Mouse (Mus musculus): ENCODE results near the gene Rps25. TPM values are rescaled to one million over a fixed set of nuclear protein-coding genes. Genes with fewer than 3 reads are reported as not detected.
"Not testable (repeated sequence)": the region's sequence is repeated elsewhere in the genome, so short reads cannot be mapped to it uniquely, and the experiment has no call there.

Rps25 gene
- polyA plus RNA-seq (2015; fragmentation: Nextera tagmentation; extraction: Ambion mirVana) = 1,622 and 1,645 TPM in 2 replicates

GRCm38 (mm10) chr9:44406906-44407751 is at the start of gene Rps25, which contains the start of gene Trappc4:
TSS of gene Rps25 (plus strand) at chr9:44407139.
TSS of gene Trappc4 (minus strand) at chr9:44407600.
- peak; percentile 97 for ATAC-seq
- Histone ChIP-seq H3K9ac (ENCODE audit: low read depth, low read length) (peak within 1 kb of the TSS; percentile 87), H3K4me2 (ENCODE audit: low read depth, low read length) (peak within 1 kb of the TSS; percentile 63), H3K4me1 (ENCODE audit: control insufficient read depth, insufficient read depth, low read length) (peaks cover 9% of the 10 kb centered on the region; the same call in 1 of the 2 replicates), H3K27me3 (replicated peaks; ENCODE audit: control insufficient read depth, insufficient read depth, low read length) (no peaks in the 10 kb centered on the region), H3K27ac (ENCODE audit: low read length) (peak within 1 kb of the TSS; percentile 96), H3K4me3 (ENCODE audit: low read length) (peak within 1 kb of the TSS; percentile 76), H3K9me3 (ENCODE audit: control insufficient read depth, low read length) (no peaks in the 10 kb centered on the region), H3K36me3 (ENCODE audit: control insufficient read depth, insufficient read depth, low read length) (peaks cover 14% of the 10 kb centered on the region)
- under 1% methylated on average over 51 of the region's 51 CpGs for WGBS

- Histone ChIP-seq H3K9ac (ENCODE audit: low read depth, low read length) (no peak overlapping the region), H3K4me2 (ENCODE audit: low read depth, low read length) (no peak overlapping the region), H3K9me3 (ENCODE audit: control insufficient read depth, low read length) (no peaks in the 10 kb centered on the region), H3K36me3 (ENCODE audit: control insufficient read depth, insufficient read depth, low read length) (peaks cover 25% of the 10 kb centered on the region), H3K27me3 (replicated peaks; ENCODE audit: control insufficient read depth, insufficient read depth, low read length) (no peaks in the 10 kb centered on the region), H3K27ac (ENCODE audit: low read length) (no peak overlapping the region), H3K4me3 (ENCODE audit: low read length) (no peak overlapping the region), H3K4me1 (ENCODE audit: control insufficient read depth, insufficient read depth, low read length) (peaks cover 7% of the 10 kb centered on the region)
- ATAC-seq = no peak
- 73% methylated on average over 4 of the region's 4 CpGs for WGBS
These were observed 49.7 kb upstream of the Rps25 start for GRCm38 (mm10) chr9:44357207-44357606.

- Histone ChIP-seq H3K36me3 (ENCODE audit: control insufficient read depth, insufficient read depth, low read length) (peaks cover 2% of the 10 kb centered on the region; the same call in 1 of the 2 replicates), H3K4me1 (ENCODE audit: control insufficient read depth, insufficient read depth, low read length) (peaks cover 7% of the 10 kb centered on the region), H3K27me3 (replicated peaks; ENCODE audit: control insufficient read depth, insufficient read depth, low read length) (no peaks in the 10 kb centered on the region), H3K4me2 (ENCODE audit: low read depth, low read length) (peak within 1 kb of the TSS; percentile 66), H3K9me3 (ENCODE audit: control insufficient read depth, low read length) (no peaks in the 10 kb centered on the region), H3K9ac (ENCODE audit: low read depth, low read length) (peak within 1 kb of the TSS; percentile 78), H3K27ac (ENCODE audit: low read length) (peak within 1 kb of the TSS; percentile 71), H3K4me3 (ENCODE audit: low read length) (peak within 1 kb of the TSS; percentile 79)
- peak; percentile 94 for ATAC-seq
- under 1% methylated on average over 44 of the region's 44 CpGs for WGBS
These were observed 45.6 kb upstream of the Rps25 start, which contains the start of gene Vps11 for GRCm38 (mm10) chr9:44361190-44361917. TSS of gene Vps11 (minus strand) at chr9:44361670.

GRCm38 (mm10) chr9:44361931-44362330 is 45.0 kb upstream of the Rps25 start:
- H3K4me1 ChIP-seq (ENCODE audit: control insufficient read depth, insufficient read depth, low read length); H3K27me3 ChIP-seq (replicated peaks; ENCODE audit: control insufficient read depth, insufficient read depth, low read length); H3K9me3 ChIP-seq (ENCODE audit: control insufficient read depth, low read length); H3K36me3 ChIP-seq (ENCODE audit: control insufficient read depth, insufficient read depth, low read length): not testable (repeated sequence)
- H3K9ac ChIP-seq (ENCODE audit: low read depth, low read length) = peak overlapping the region; percentile 78
- peak overlapping the region; percentile 53 for H3K4me2 ChIP-seq (ENCODE audit: low read depth, low read length)
- peak overlapping the region; percentile 79 for H3K4me3 ChIP-seq (ENCODE audit: low read length)
- peak overlapping the region; percentile 71 for H3K27ac ChIP-seq (ENCODE audit: low read length)
- ATAC-seq = peak; percentile 27; the same call in 1 of the 2 replicates
- 35% methylated on average over 4 of the region's 4 CpGs for WGBS

GRCm38 (mm10) chr9:44364480-44364879 is 42.5 kb upstream of the Rps25 start:
- Histone ChIP-seq H3K4me2 (ENCODE audit: low read depth, low read length) (no peak overlapping the region), H3K4me3 (ENCODE audit: low read length) (no peak overlapping the region), H3K9ac (ENCODE audit: low read depth, low read length) (no peak overlapping the region), H3K36me3 (ENCODE audit: control insufficient read depth, insufficient read depth, low read length) (no peaks in the 10 kb centered on the region; the same call in 1 of the 2 replicates), H3K9me3 (ENCODE audit: control insufficient read depth, low read length) (no peaks in the 10 kb centered on the region), H3K27me3 (replicated peaks; ENCODE audit: control insufficient read depth, insufficient read depth, low read length) (no peaks in the 10 kb centered on the region), H3K27ac (ENCODE audit: low read length) (no peak overlapping the region), H3K4me1 (ENCODE audit: control insufficient read depth, insufficient read depth, low read length) (peaks cover 7% of the 10 kb centered on the region)
- no peak for ATAC-seq
- WGBS = 62% methylated on average over 3 of the region's 3 CpGs

- H3K9me3 ChIP-seq (ENCODE audit: control insufficient read depth, low read length) = no peaks in the 10 kb centered on the region
- 0 out of 2 replicates have a peak, but pooled peaks cover 3% of the 10 kb centered on the region for H3K36me3 ChIP-seq (ENCODE audit: control insufficient read depth, insufficient read depth, low read length)
- ATAC-seq = peak; percentile 28
- no peaks in the 10 kb centered on the region for H3K27me3 ChIP-seq (replicated peaks; ENCODE audit: control insufficient read depth, insufficient read depth, low read length)
- no peak overlapping the region for H3K4me3 ChIP-seq (ENCODE audit: low read length)
- no peak overlapping the region for H3K4me2 ChIP-seq (ENCODE audit: low read depth, low read length)
- no peak overlapping the region for H3K27ac ChIP-seq (ENCODE audit: low read length)
- no peak overlapping the region for H3K9ac ChIP-seq (ENCODE audit: low read depth, low read length)
- H3K4me1 ChIP-seq (ENCODE audit: control insufficient read depth, insufficient read depth, low read length) = 0 out of 2 replicates have a peak, but pooled peaks cover 2% of the 10 kb centered on the region
These were observed 33.6 kb upstream of the Rps25 start for GRCm38 (mm10) chr9:44373386-44373785.

- Histone ChIP-seq H3K9ac (ENCODE audit: low read depth, low read length) (no peak overlapping the region), H3K36me3 (ENCODE audit: control insufficient read depth, insufficient read depth, low read length) (0 out of 2 replicates have a peak, but pooled peaks cover 3% of the 10 kb centered on the region), H3K4me2 (ENCODE audit: low read depth, low read length) (no peak overlapping the region), H3K9me3 (ENCODE audit: control insufficient read depth, low read length) (no peaks in the 10 kb centered on the region), H3K27ac (ENCODE audit: low read length) (no peak overlapping the region), H3K4me3 (ENCODE audit: low read length) (no peak overlapping the region), H3K27me3 (replicated peaks; ENCODE audit: control insufficient read depth, insufficient read depth, low read length) (no peaks in the 10 kb centered on the region), H3K4me1 (ENCODE audit: control insufficient read depth, insufficient read depth, low read length) (peaks cover 12% of the 10 kb centered on the region)
- ATAC-seq = no peak
- WGBS = 87% methylated on average over 6 of the region's 6 CpGs
These were observed 30.8 kb upstream of the Rps25 start for GRCm38 (mm10) chr9:44376141-44376540.

GRCm38 (mm10) chr9:44377335-44377734 is 29.6 kb upstream of the Rps25 start:
- H3K9me3 ChIP-seq (ENCODE audit: control insufficient read depth, low read length); H3K4me2 ChIP-seq (ENCODE audit: low read depth, low read length); H3K27me3 ChIP-seq (replicated peaks; ENCODE audit: control insufficient read depth, insufficient read depth, low read length); H3K36me3 ChIP-seq (ENCODE audit: control insufficient read depth, insufficient read depth, low read length); H3K27ac ChIP-seq (ENCODE audit: low read length); H3K4me3 ChIP-seq (ENCODE audit: low read length); ATAC-seq; H3K9ac ChIP-seq (ENCODE audit: low read depth, low read length): not testable (repeated sequence)
- peaks cover 12% of the 10 kb centered on the region for H3K4me1 ChIP-seq (ENCODE audit: control insufficient read depth, insufficient read depth, low read length)
- WGBS = 73% methylated on average over 2 of the region's 2 CpGs

GRCm38 (mm10) chr9:44378153-44378730 is 28.7 kb upstream of the Rps25 start:
- Histone ChIP-seq H3K27me3 (replicated peaks; ENCODE audit: control insufficient read depth, insufficient read depth, low read length) (no peaks in the 10 kb centered on the region), H3K9ac (ENCODE audit: low read depth, low read length) (peak overlapping the region; percentile 85), H3K4me1 (ENCODE audit: control insufficient read depth, insufficient read depth, low read length) (peaks cover 12% of the 10 kb centered on the region), H3K36me3 (ENCODE audit: control insufficient read depth, insufficient read depth, low read length) (0 out of 2 replicates have a peak, but pooled peaks cover 5% of the 10 kb centered on the region), H3K27ac (ENCODE audit: low read length) (peak overlapping the region; percentile 91), H3K4me2 (ENCODE audit: low read depth, low read length) (peak overlapping the region; percentile 68), H3K4me3 (ENCODE audit: low read length) (peak overlapping the region; percentile 93), H3K9me3 (ENCODE audit: control insufficient read depth, low read length) (no peaks in the 10 kb centered on the region)
- no peak for ATAC-seq
- 84% methylated on average over 5 of the region's 5 CpGs for WGBS
